Mouse (Mus musculus): ENCODE measurements around the gene Zscan12. TPM values are rescaled to one million over a fixed set of nuclear protein-coding genes. Genes with fewer than 3 reads are reported as not detected.

Zscan12 gene
- polyA plus RNA-seq, 1 experiment from 2014 or later: 4.3 TPM

- no peak overlapping the region for H3K27ac ChIP-seq (replicated peaks)
- TF ChIP-seq EP300 (optimal IDR thresholded peaks at IDR 0.05) (no peak), CTCF (IDR thresholded peaks at IDR 0.05; ENCODE audit: low read depth) (no peak)
- no peak overlapping the region for H3K9ac ChIP-seq (ENCODE audit: low read length)
- H3K9me3 ChIP-seq (ENCODE audit: control insufficient read depth, low read length): no peaks in the 10 kb centered on the region
- H3K4me1 ChIP-seq (replicated peaks; ENCODE audit: control insufficient read depth, insufficient read depth): no peaks in the 10 kb centered on the region
- ATAC-seq (ENCODE audit: low FRiP score, low TSS enrichment) (no peak), DNase-seq (ENCODE audit: low spot score) (no peak)
- no peaks in the 10 kb centered on the region for H3K36me3 ChIP-seq (ENCODE audit: control insufficient read depth, insufficient read depth, low read length)
- H3K4me3 ChIP-seq (ENCODE audit: low read depth, low read length): no peak overlapping the region
- 17% methylated on average over 18 of the region's 18 CpGs for WGBS
- H3K4me2 ChIP-seq (replicated peaks; ENCODE audit: low read depth): 0 out of 2 replicates have a peak overlapping the region, but pooled peaks have one; percentile 11
- H3K27me3 ChIP-seq (ENCODE audit: control insufficient read depth, insufficient read depth, low read length): no peaks in the 10 kb centered on the region; the same call in 1 of the 2 replicates
Measured at GRCm38 (mm10) chr13:21322509-21323375, 39.9 kb upstream of the Zscan12 start.

GRCm38 (mm10) chr13:21323405-21323804 lies 39.2 kb upstream of the Zscan12 start:
- WGBS: 62% methylated on average over 6 of the region's 6 CpGs
- no peak overlapping the region for H3K27ac ChIP-seq (replicated peaks)
- H3K9ac ChIP-seq (ENCODE audit: low read length): no peak overlapping the region
- ATAC-seq (ENCODE audit: low FRiP score, low TSS enrichment) (no peak), DNase-seq (ENCODE audit: low spot score) (no peak)
- no peak overlapping the region for H3K4me3 ChIP-seq (ENCODE audit: low read depth, low read length)
- H3K4me1 ChIP-seq (replicated peaks; ENCODE audit: control insufficient read depth, insufficient read depth): no peaks in the 10 kb centered on the region
- H3K4me2 ChIP-seq (replicated peaks; ENCODE audit: low read depth): no peak overlapping the region
- no peaks in the 10 kb centered on the region for H3K36me3 ChIP-seq (ENCODE audit: control insufficient read depth, insufficient read depth, low read length)
- no peak for TF ChIP-seq EP300 (optimal IDR thresholded peaks at IDR 0.05)
- TF ChIP-seq CTCF (IDR thresholded peaks at IDR 0.05; ENCODE audit: low read depth): no peak
- no peaks in the 10 kb centered on the region; the same call in 1 of the 2 replicates for H3K27me3 ChIP-seq (ENCODE audit: control insufficient read depth, insufficient read depth, low read length)
- H3K9me3 ChIP-seq (ENCODE audit: control insufficient read depth, low read length): no peaks in the 10 kb centered on the region

GRCm38 (mm10) chr13:21326191-21326590 lies 36.4 kb upstream of the Zscan12 start:
- ATAC-seq (ENCODE audit: low FRiP score, low TSS enrichment): no peak

GRCm38 (mm10) chr13:21326657-21327211 lies 35.9 kb upstream of the Zscan12 start:
- no peaks in the 10 kb centered on the region; the same call in 1 of the 2 replicates for H3K27me3 ChIP-seq (ENCODE audit: control insufficient read depth, insufficient read depth, low read length)
- no peak overlapping the region for H3K27ac ChIP-seq (replicated peaks)
- H3K4me2 ChIP-seq (replicated peaks; ENCODE audit: low read depth): peak overlapping the region; percentile 57
- ATAC-seq (ENCODE audit: low FRiP score, low TSS enrichment) (peak; percentile 32; the same call in 1 of the 2 replicates), DNase-seq (ENCODE audit: low spot score) (peak; percentile 85)
- TF ChIP-seq CTCF (IDR thresholded peaks at IDR 0.05; ENCODE audit: low read depth) (peak; percentile 91), EP300 (optimal IDR thresholded peaks at IDR 0.05) (no peak)
- H3K4me3 ChIP-seq (ENCODE audit: low read depth, low read length): peak overlapping the region; percentile 41
- H3K9ac ChIP-seq (ENCODE audit: low read length): 0 out of 2 replicates have a peak overlapping the region, but pooled peaks have one; percentile 13
- no peaks in the 10 kb centered on the region for H3K4me1 ChIP-seq (replicated peaks; ENCODE audit: control insufficient read depth, insufficient read depth)
- H3K9me3 ChIP-seq (ENCODE audit: control insufficient read depth, low read length): no peaks in the 10 kb centered on the region
- WGBS: under 1% methylated on average over 24 of the region's 24 CpGs
- no peaks in the 10 kb centered on the region for H3K36me3 ChIP-seq (ENCODE audit: control insufficient read depth, insufficient read depth, low read length)

More at GRCm38 (mm10) chr13:21326191-21326590, 36.4 kb upstream of the Zscan12 start:
- no peak for DNase-seq (ENCODE audit: low spot score)
- H3K9ac ChIP-seq (ENCODE audit: low read length): no peak overlapping the region
- H3K9me3 ChIP-seq (ENCODE audit: control insufficient read depth, low read length): no peaks in the 10 kb centered on the region
- no peak overlapping the region for H3K4me3 ChIP-seq (ENCODE audit: low read depth, low read length)
- no peaks in the 10 kb centered on the region; the same call in 1 of the 2 replicates for H3K27me3 ChIP-seq (ENCODE audit: control insufficient read depth, insufficient read depth, low read length)
- TF ChIP-seq EP300 (optimal IDR thresholded peaks at IDR 0.05): no peak
- peak; percentile 72 for TF ChIP-seq CTCF (IDR thresholded peaks at IDR 0.05; ENCODE audit: low read depth)
- WGBS: 12% methylated on average over 4 of the region's 4 CpGs
- H3K4me1 ChIP-seq (replicated peaks; ENCODE audit: control insufficient read depth, insufficient read depth): no peaks in the 10 kb centered on the region
- no peak overlapping the region; the same call in 1 of the 2 replicates for H3K4me2 ChIP-seq (replicated peaks; ENCODE audit: low read depth)
- H3K27ac ChIP-seq (replicated peaks): no peak overlapping the region
- H3K36me3 ChIP-seq (ENCODE audit: control insufficient read depth, insufficient read depth, low read length): no peaks in the 10 kb centered on the region

GRCm38 (mm10) chr13:21327424-21327823 lies 35.2 kb upstream of the Zscan12 start:
- Histone ChIP-seq H3K4me1 (replicated peaks; ENCODE audit: control insufficient read depth, insufficient read depth) (no peaks in the 10 kb centered on the region), H3K27me3 (ENCODE audit: control insufficient read depth, insufficient read depth, low read length) (no peaks in the 10 kb centered on the region), H3K4me3 (ENCODE audit: low read depth, low read length) (peak overlapping the region; percentile 41), H3K9me3 (ENCODE audit: control insufficient read depth, low read length) (no peaks in the 10 kb centered on the region), H3K9ac (ENCODE audit: low read length) (no peak overlapping the region), H3K36me3 (ENCODE audit: control insufficient read depth, insufficient read depth, low read length) (no peaks in the 10 kb centered on the region), H3K27ac (replicated peaks) (no peak overlapping the region), H3K4me2 (replicated peaks; ENCODE audit: low read depth) (peak overlapping the region; percentile 57)
- DNase-seq (ENCODE audit: low spot score): peak; percentile 18
- 1% methylated on average over 9 of the region's 9 CpGs for WGBS
- no peak for TF ChIP-seq CTCF (IDR thresholded peaks at IDR 0.05; ENCODE audit: low read depth)
- no peak for TF ChIP-seq EP300 (optimal IDR thresholded peaks at IDR 0.05)
- no peak for ATAC-seq (ENCODE audit: low FRiP score, low TSS enrichment)
